Mouse (Mus musculus) Patski (cell line): ENCODE results near the gene Fam92b. TPM values are rescaled to one million over a fixed set of nuclear protein-coding genes. Genes with fewer than 3 reads are reported as not detected.
A peak's percentile ranks its signal among the peaks of the same experiment; 100 is the strongest.

ENCODE experiments used
- ATAC-seq: fragments of 100-300 bp; one replicate; pipeline ENCODE4 v1.8.0; 2021
- CTCF ChIA-PET: fragments of 350-600 bp; sonication (Branson Sonifier 250); formaldehyde crosslinking; loops from one replicate; lab custom pipeline; 2022; ENCODE audit warnings: inconsistent platforms; lab: Charles Lee
- POLR2A ChIA-PET: fragments of 350-600 bp; sonication (Branson Sonifier 250); formaldehyde crosslinking; loops from one replicate; lab custom pipeline; 2022; ENCODE audit warnings: antibody characterized with exemption, inconsistent platforms; lab: Charles Lee
- DNase-seq: peaks from one replicate; pipeline ENCODE4 v3.0.0-alpha.2; 2011; ENCODE audit warnings: low read depth, low spot score
- H3K27me3 ChIP-seq: fragments of 371-371 bp; one replicate; pipeline ENCODE4 v1.5.1; 2021
- CTCF ChIP-seq: fragments of 100-300 bp; IDR thresholded peaks from one replicate; pipeline ENCODE4 v1.5.1; 2021
- in situ Hi-C: fragments of 300-500 bp; cut with MboI; formaldehyde crosslinking; loops from 3 replicates; pipeline ENCODE4 v1.11.1; 2018; ENCODE audit warnings: low pct_unique_long_range_greater_than_20kb, mixed read lengths
- polyA plus RNA-seq: library from polyadenylated mRNA; unstranded; gene quantifications from one replicate; pipeline ENCODE4 v1.2.3, GENCODE M21; 2021

Fam92b gene
- polyA plus RNA-seq = 0.80 TPM

DNA sequence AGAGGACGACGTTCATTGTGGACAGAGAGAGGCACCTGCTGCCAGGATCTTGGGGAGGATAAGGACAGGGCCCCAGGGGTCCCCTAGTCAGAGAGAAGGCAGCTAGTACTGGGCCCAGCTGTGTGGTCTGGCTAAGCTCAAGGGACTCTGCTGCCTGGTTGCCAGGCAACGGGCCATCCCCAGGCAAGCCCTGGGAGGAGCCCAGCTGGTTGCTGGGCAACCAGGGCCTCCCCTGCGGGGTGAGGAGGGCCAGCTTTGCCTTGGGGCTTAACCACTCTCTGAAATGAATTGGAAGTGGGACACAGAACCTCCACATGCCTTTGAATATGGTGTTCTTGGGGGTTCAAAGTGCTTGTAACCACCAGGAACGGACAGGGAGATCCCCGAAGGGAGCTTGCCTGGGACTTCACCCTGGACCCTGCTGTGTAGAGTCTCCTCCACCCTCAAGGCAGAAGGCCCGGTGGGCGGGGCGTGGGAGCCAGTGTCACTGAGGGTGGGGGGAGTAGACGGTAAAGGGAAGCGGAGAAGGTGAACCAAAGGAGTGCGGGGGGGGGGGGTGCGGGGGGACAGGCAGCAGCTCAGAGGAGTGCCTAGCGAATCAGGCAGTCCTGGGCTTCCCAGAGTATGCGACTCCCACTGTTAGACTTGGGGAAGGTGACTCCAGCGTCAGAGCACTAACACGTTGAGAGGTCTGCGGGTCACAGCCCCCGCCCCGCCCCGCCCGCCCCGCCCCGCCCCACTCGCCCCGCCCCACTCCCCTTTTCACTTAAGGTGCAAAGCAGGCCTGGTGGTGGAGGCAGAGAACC is at the start of gene Fam92b:
Gene Fam92b (minus strand): TSS at position 149 of the 806 bp plus-strand sequence.
- TF ChIP-seq CTCF = no peak
- CTCF ChIA-PET = interaction anchor here (1.5 to 3.5 kb wide), 6 partner anchors 10 to 150 kb away, joined by 5 to 25 read pairs (median 6); no protein-coding TSS in a partner anchor
- peak; percentile 84 for DNase-seq
- H3K27me3 ChIP-seq = no peaks in the 10 kb centered on the region
- ATAC-seq = peak; percentile 45
- in situ Hi-C loops = no loop called here
- POLR2A ChIA-PET = no interaction called here

- in situ Hi-C loops = no loop called here
- H3K27me3 ChIP-seq = no peaks in the 10 kb centered on the region
- DNase-seq = no peak
- ChIA-PET POLR2A (interaction anchor here (0.9 to 1.1 kb wide), 2 partner anchors 39 to 41 kb away, joined by 3 read pairs; no protein-coding TSS in a partner anchor), CTCF (interaction anchor here (0.6 to 1.9 kb wide), 4 partner anchors 9 to 47 kb away, joined by 3 to 10 read pairs (median 4); no protein-coding TSS in a partner anchor)
- ATAC-seq = no peak
- no peak for TF ChIP-seq CTCF
Measured at GRCm38 (mm10) chr8:120225421-120226151, 48.3 kb upstream of the Fam92b start.

DNA sequence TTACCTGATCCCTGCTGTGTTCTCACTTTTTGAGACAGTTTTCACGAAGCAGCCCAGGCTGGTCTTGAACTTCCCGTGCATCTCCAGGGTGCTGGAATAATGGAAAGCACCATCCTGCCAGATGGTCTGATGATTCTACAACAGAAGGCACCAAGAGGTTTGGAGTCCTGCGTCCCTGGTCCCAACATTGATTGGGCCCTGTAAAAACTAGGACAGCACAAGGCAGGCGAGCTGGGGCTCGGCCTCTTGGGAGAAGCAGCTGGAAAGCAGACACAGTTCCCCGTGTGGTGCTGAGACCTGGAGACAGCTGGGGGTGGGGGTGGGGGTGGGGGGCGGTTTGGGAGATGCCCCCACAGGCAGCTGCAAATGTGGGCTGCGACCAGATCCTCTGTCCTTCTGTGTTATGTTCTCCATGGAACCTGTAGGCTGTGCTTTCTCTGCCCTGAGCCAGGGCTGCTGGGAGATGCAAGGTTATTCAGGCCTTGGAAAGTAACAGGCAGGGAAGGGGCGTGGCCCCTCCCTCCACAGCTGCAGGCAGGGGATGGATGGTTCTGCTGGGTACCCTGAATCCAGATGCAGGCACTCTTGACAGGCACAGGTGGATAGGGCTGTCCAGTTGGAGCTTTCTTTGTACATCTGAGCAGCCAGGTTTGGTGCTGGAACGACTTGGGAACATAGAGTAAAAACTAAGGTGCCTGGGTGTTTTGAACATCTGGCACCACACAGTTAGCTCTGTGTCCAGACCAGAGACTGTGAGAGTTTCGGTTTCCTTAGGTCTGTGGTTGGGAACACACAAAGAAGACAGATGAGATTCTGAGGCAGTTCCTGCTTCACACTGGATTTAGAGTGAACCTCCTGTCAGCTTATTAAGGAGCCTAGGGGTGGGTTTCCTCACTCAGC is 47.5 kb upstream of the Fam92b start:
- ATAC-seq (no peak), DNase-seq (no peak)
- CTCF ChIA-PET = interaction anchor here (0.6 to 1.9 kb wide), 3 partner anchors 8 to 46 kb away, joined by 3 to 10 read pairs (median 3); no protein-coding TSS in a partner anchor
- in situ Hi-C loops = no loop called here
- no peaks in the 10 kb centered on the region for H3K27me3 ChIP-seq
- POLR2A ChIA-PET = interaction anchor here (0.9 to 1.1 kb wide), 2 partner anchors 40 kb away, joined by 3 read pairs; no protein-coding TSS in a partner anchor
- no peak for TF ChIP-seq CTCF

DNA sequence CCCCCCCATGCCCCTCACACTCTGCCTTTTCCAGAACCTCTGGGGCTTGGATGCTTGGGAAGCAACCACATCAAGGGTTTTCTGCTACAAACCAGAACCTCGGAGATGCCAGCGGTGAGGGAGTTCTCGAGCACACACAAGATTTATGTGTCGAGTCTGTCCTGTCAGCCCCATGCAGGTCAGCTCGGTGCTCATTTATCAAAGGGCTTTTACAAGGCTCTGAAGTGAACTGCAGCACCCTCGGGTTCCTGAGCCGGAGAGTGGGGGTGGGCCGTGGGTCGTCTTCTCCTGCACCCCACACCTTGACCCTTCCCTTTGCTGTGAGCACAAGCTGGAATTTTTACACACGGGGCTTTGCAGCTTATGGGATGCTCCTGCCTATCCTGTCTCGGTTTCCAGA is 45.3 kb upstream of the Fam92b start:
- in situ Hi-C loops = no loop called here
- CTCF ChIA-PET = interaction anchor here (1.8 kb wide), 1 partner anchor 43 kb away, joined by 5 read pairs; no protein-coding TSS in a partner anchor
- no peak for TF ChIP-seq CTCF

DNA sequence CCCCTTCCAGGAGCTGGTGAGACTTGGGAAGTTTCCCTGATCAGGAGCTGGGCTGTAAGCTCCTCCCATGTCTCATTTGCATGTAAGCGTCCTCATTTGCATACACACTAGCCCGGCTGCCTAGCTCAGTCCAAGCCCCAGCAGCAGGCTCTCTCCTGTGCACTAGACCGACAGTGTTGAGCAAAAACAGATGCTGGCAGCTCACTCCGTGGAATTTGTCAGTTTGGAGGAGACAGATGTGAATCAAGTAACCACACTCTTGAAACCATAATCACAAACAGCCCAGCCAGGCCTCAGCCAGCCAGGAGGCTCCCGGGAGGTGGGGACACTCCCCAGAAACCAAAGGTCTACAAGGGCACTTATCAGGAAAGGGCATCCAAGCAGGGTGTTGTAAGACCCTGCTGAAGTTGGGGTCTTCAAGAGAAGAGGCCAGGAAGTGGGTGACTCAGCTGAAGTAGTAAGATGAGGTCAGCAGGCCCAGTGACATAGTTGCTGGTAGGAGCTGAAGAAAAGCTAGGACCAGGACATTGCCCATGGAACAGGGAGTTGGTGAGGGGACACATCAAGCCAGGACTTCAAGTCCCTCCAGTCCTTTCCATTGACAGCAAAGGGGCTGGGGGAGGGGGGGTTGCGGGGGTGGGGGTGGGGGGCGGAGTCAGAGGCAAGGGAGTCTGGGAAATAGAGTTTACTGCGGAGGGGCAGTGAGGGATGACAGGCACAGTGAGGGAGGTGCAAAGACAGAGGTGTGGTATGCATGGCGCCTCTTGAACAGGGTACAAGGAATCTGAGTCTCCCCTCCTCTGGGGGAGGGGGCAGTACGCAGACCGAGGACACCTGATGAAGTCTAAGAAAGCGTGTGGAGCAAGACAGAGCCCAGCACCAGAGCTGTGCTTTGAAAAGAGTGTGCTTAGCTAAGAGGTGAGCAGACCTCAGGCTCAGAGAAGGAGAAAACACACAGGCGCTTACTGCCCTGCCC is 39.9 kb upstream of the Fam92b start:
- TF ChIP-seq CTCF = no peak
- ChIA-PET POLR2A (interaction anchor here (0.6 kb wide), 1 partner anchor 89 kb away, joined by 5 read pairs; no protein-coding TSS in a partner anchor), CTCF (interaction anchor here (1.0 to 2.3 kb wide), 2 partner anchors 8 to 24 kb away, joined by 3 to 10 read pairs; no protein-coding TSS in a partner anchor)
- in situ Hi-C loops = no loop called here
- DNase-seq = no peak
- ATAC-seq = no peak
- H3K27me3 ChIP-seq = no peaks in the 10 kb centered on the region

More for the DNA sequence above, 45.3 kb upstream of the Fam92b start:
- ATAC-seq (no peak), DNase-seq (no peak)
- POLR2A ChIA-PET = no interaction called here
- H3K27me3 ChIP-seq = no peaks in the 10 kb centered on the region

GRCm38 (mm10) chr8:120215416-120216141 is 38.3 kb upstream of the Fam92b start:
- POLR2A ChIA-PET = no interaction called here
- in situ Hi-C loops = no loop called here
- ATAC-seq (peak; percentile 19), DNase-seq (no peak)
- CTCF ChIA-PET = interaction anchor here (0.8 to 2.3 kb wide), 5 partner anchors 10 to 100 kb away, joined by 3 to 10 read pairs (median 3); no protein-coding TSS in a partner anchor
- H3K27me3 ChIP-seq = no peaks in the 10 kb centered on the region
- TF ChIP-seq CTCF = no peak

- no peaks in the 10 kb centered on the region for H3K27me3 ChIP-seq
- CTCF ChIA-PET = no interaction called here
- DNase-seq = no peak
Measured at GRCm38 (mm10) chr8:120213939-120214338, 36.7 kb upstream of the Fam92b start.

DNA sequence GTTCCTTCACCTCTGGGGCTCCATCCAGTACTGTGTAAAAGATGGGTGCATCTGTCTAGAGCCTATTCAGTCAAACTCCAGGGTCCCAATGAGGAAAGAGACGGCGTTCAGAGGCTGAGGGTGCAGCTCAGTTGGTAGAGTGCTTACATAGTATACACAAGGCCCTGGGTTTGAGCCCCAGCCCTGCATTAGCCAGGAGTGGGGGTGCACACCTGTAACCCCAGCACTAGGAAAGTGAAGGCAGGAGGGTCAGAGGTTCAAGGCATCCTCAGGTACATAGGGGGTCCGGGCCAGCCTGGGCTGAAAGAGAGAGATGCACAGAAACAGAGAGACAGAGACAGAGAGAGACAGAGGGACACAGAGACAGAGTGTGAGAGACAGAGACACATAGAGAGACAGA is 36.0 kb upstream of the Fam92b start:
- CTCF ChIA-PET = interaction anchor here (1.3 kb wide), 1 partner anchor 12 kb away, joined by 3 read pairs; no protein-coding TSS in a partner anchor
- in situ Hi-C loops = no loop called here
- no peak for TF ChIP-seq CTCF
- ATAC-seq = no peak
- POLR2A ChIA-PET = no interaction called here
- no peaks in the 10 kb centered on the region for H3K27me3 ChIP-seq
- DNase-seq = no peak

More at GRCm38 (mm10) chr8:120213939-120214338, 36.7 kb upstream of the Fam92b start:
- in situ Hi-C loops = no loop called here
- POLR2A ChIA-PET = no interaction called here
- TF ChIP-seq CTCF = no peak
- ATAC-seq = no peak
